In genomic region chr5:51567659-51568058, GRCm38 (mm10) we compare ENCODE assay signal across 9 mouse cellular contexts. TPM values are rescaled to one million over a fixed set of nuclear protein-coding genes. Genes with fewer than 3 reads are reported as not detected.
DNase-seq lines count a peak whose midpoint lies in the region; ATAC-seq and TF ChIP-seq lines count a peak whose summit lies in the region.
"Had no signal": no experiment of that assay in that cellular context is flagged by ENCODE, and none has a peak within 500 bp of the region (broad histone marks: within the 10 kb centered on the region; RNA-seq: fewer than 3 reads in every experiment).

TSS of gene Ppargc1a (minus strand) at chr5:51567726.

- TF ChIP-seq POLR2A in thymus, adult 2 months (IDR thresholded peaks at IDR 0.05; ENCODE audit: control insufficient read depth, extremely low read depth, insufficient read depth, low read length, poor library complexity), result no peak

- no peak within 1 kb of the TSS for H3K4me2 ChIP-seq in kidney, embryonic 14.5 days (replicated peaks; ENCODE audit: low read depth, low read length)
- H3K4me2 ChIP-seq in embryonic facial prominence, embryonic 13.5 days, result peak within 1 kb of the TSS; percentile 24; the same call in 1 of the 2 replicates
- peak within 1 kb of the TSS; percentile 50 for H3K4me2 ChIP-seq in heart, embryonic 15.5 days
- no peak within 1 kb of the TSS for H3K4me2 ChIP-seq in midbrain, embryonic 12.5 days (replicated peaks)

- no peaks in the 10 kb centered on the region for H3K36me3 ChIP-seq in kidney, embryonic 14.5 days (ENCODE audit: control insufficient read depth, insufficient read depth, low read length)
- H3K36me3 ChIP-seq in embryonic facial prominence, embryonic 13.5 days, result no peaks in the 10 kb centered on the region
- no peaks in the 10 kb centered on the region for H3K36me3 ChIP-seq in heart, embryonic 15.5 days
- H3K36me3 ChIP-seq in midbrain, embryonic 12.5 days, result no peaks in the 10 kb centered on the region
- no peaks in the 10 kb centered on the region for H3K36me3 ChIP-seq in thymus, adult 2 months (ENCODE audit: control insufficient read depth, insufficient read depth, low read length)

- no peaks in the 10 kb centered on the region for H3K27me3 ChIP-seq in kidney, embryonic 14.5 days (ENCODE audit: control insufficient read depth, insufficient read depth, low read length)
- no peaks in the 10 kb centered on the region for H3K27me3 ChIP-seq in embryonic facial prominence, embryonic 13.5 days
- no peaks in the 10 kb centered on the region for H3K27me3 ChIP-seq in heart, embryonic 15.5 days
- no peaks in the 10 kb centered on the region for H3K27me3 ChIP-seq in midbrain, embryonic 12.5 days
- H3K27me3 ChIP-seq in thymus, adult 2 months (ENCODE audit: control insufficient read depth, insufficient read depth, low read length), result no peaks in the 10 kb centered on the region

- 20% methylated on average over 6 of the region's 6 CpGs for WGBS in kidney, embryonic 14.5 days
- WGBS in embryonic facial prominence, embryonic 13.5 days, result 33% methylated on average over 6 of the region's 6 CpGs
- WGBS in heart, embryonic 15.5 days, result 21% methylated on average over 6 of the region's 6 CpGs
- 47% methylated on average over 6 of the region's 6 CpGs for WGBS in midbrain, embryonic 12.5 days
- WGBS in thymus, adult 2 months, result 81% methylated on average over 6 of the region's 6 CpGs

- H3K27ac ChIP-seq in kidney, embryonic 14.5 days (ENCODE audit: low read depth, low read length), result no peak within 1 kb of the TSS
- H3K27ac ChIP-seq in embryonic facial prominence, embryonic 13.5 days, result no peak within 1 kb of the TSS; the same call in 1 of the 2 replicates
- H3K27ac ChIP-seq in heart, embryonic 15.5 days, result peak within 1 kb of the TSS; percentile 79
- no peak within 1 kb of the TSS for H3K27ac ChIP-seq in midbrain, embryonic 12.5 days (replicated peaks)
- H3K27ac ChIP-seq in thymus, adult 2 months (ENCODE audit: control insufficient read depth, insufficient read depth, low read length), result no peak within 1 kb of the TSS
- H3K27ac ChIP-seq: liver, embryonic 14.5 days had no signal

- H3K9ac ChIP-seq in kidney, embryonic 14.5 days (ENCODE audit: low read depth, low read length), result no peak within 1 kb of the TSS
- H3K9ac ChIP-seq in embryonic facial prominence, embryonic 13.5 days, result no peak within 1 kb of the TSS
- peak within 1 kb of the TSS; percentile 19; the same call in 1 of the 2 replicates for H3K9ac ChIP-seq in heart, embryonic 15.5 days
- no peak within 1 kb of the TSS for H3K9ac ChIP-seq in midbrain, embryonic 12.5 days (replicated peaks)
- H3K9ac ChIP-seq: liver, embryonic 14.5 days had no signal

- H3K9me3 ChIP-seq in kidney, embryonic 14.5 days (ENCODE audit: control insufficient read depth, low read length), result no peaks in the 10 kb centered on the region
- no peaks in the 10 kb centered on the region for H3K9me3 ChIP-seq in embryonic facial prominence, embryonic 13.5 days
- H3K9me3 ChIP-seq in heart, embryonic 15.5 days (replicated peaks), result no peaks in the 10 kb centered on the region
- H3K9me3 ChIP-seq in midbrain, embryonic 12.5 days, result no peaks in the 10 kb centered on the region

- DNase-seq in kidney, postnatal 10 days, result no peak
- no peak for DNase-seq in thymus, adult 2 months
- DNase-seq in urinary bladder, postnatal 36 days (ENCODE audit: low spot score in 2 of 2), result no peak
- DNase-seq in kidney, adult 8-10 months, result no peak

- TF ChIP-seq CTCF in thymus, adult 2 months (IDR thresholded peaks at IDR 0.05; ENCODE audit: borderline replicate concordance, control insufficient read depth, extremely low read depth, insufficient read depth, low read length, poor library complexity), result no peak

- no peak within 1 kb of the TSS for H3K4me3 ChIP-seq in kidney, embryonic 14.5 days (ENCODE audit: low read length)
- no peak within 1 kb of the TSS for H3K4me3 ChIP-seq in embryonic facial prominence, embryonic 13.5 days
- H3K4me3 ChIP-seq in heart, embryonic 15.5 days, result peak within 1 kb of the TSS; percentile 9; the same call in 1 of the 2 replicates
- no peak within 1 kb of the TSS for H3K4me3 ChIP-seq in midbrain, embryonic 12.5 days
- no peak within 1 kb of the TSS for H3K4me3 ChIP-seq in thymus, adult 2 months (ENCODE audit: control insufficient read depth, insufficient read depth, low read length)

- ATAC-seq in kidney, embryonic 14.5 days (ENCODE audit: low FRiP score, low TSS enrichment), result peak; percentile 56
- ATAC-seq in embryonic facial prominence, embryonic 13.5 days (ENCODE audit: insufficient number of reproducible peaks, insufficient read depth, low FRiP score, low TSS enrichment, low read depth), result no peak
- ATAC-seq in heart, embryonic 15.5 days (replicated peaks; ENCODE audit: insufficient number of reproducible peaks, insufficient read depth, low FRiP score, low read depth), result peak; percentile 34; the same call in 1 of the 2 replicates
- peak; percentile 45; the same call in 1 of the 2 replicates for ATAC-seq in midbrain, embryonic 12.5 days (ENCODE audit: low FRiP score, low read depth)

- no peaks in the 10 kb centered on the region for H3K4me1 ChIP-seq in kidney, embryonic 14.5 days (ENCODE audit: control insufficient read depth, insufficient read depth, low read length)
- H3K4me1 ChIP-seq in embryonic facial prominence, embryonic 13.5 days, result peaks cover 13% of the 10 kb centered on the region
- peaks cover 17% of the 10 kb centered on the region for H3K4me1 ChIP-seq in heart, embryonic 15.5 days (replicated peaks)
- H3K4me1 ChIP-seq in midbrain, embryonic 12.5 days, result peaks cover 11% of the 10 kb centered on the region; the same call in 1 of the 2 replicates
- no peaks in the 10 kb centered on the region for H3K4me1 ChIP-seq in thymus, adult 2 months (replicated peaks; ENCODE audit: control insufficient read depth, insufficient read depth, low read length)

RNA-seq across cellular contexts. Expression of gene Ppargc1a, which starts in this region (rescaled TPM):
- polyA plus RNA-seq in kidney, embryonic 14.5 days (2014; fragmentation: Nextera tagmentation; extraction: Ambion mirVana), result 8.3 and 15.8 TPM in 2 replicates
- polyA plus RNA-seq in embryonic facial prominence, embryonic 13.5 days (2015; fragmentation: Nextera tagmentation; extraction: Ambion mirVana), result 4.2 and 5.7 TPM in 2 replicates
- 57.1 and 66.0 TPM in 2 replicates for polyA plus RNA-seq in heart, embryonic 15.5 days (2015; fragmentation: Nextera tagmentation; extraction: Ambion mirVana)
- polyA plus RNA-seq in midbrain, embryonic 12.5 days (2016; fragmentation: Nextera tagmentation; extraction: Ambion mirVana), result 3.9 and 4.5 TPM in 2 replicates
- 0.57 and 1.4 TPM in 2 replicates for polyA plus RNA-seq in thymus, adult 2 months (2012; rRNA removed)

Comparison
In these comparisons a context has a peak if more than half of its experiments do, and no peak if none do; other contexts are left out.
1. H3K4me2 ChIP-seq: peak in embryonic facial prominence, embryonic 13.5 days (single experiment) and heart, embryonic 15.5 days (single experiment); none in kidney, embryonic 14.5 days (single experiment) and midbrain, embryonic 12.5 days (single experiment).